Mouse (Mus musculus) ES-E14 (cell line): ENCODE data around the gene Gm49322. TPM values are rescaled to one million over a fixed set of nuclear protein-coding genes. Genes with fewer than 3 reads are reported as not detected.
A peak's percentile ranks its signal among the peaks of the same experiment; 100 is the strongest.

Experiments used
- DNase-seq: peaks from one replicate; pipeline ENCODE4 v3.0.0-alpha.2; 2013; ENCODE audit warnings: low read depth, low spot score
- H3K27ac ChIP-seq: 2 replicates; pipeline ENCODE4 v1.5.1; 2012; ENCODE audit warnings: low read depth, mild to moderate bottlenecking, low read length, moderate library complexity, mixed read lengths; ENCODE audit not compliant: poor library complexity, insufficient read depth, severe bottlenecking
- H3K36me3 ChIP-seq: 2 replicates; pipeline ENCODE4 v1.6.1; 2012; ENCODE audit warnings: mild to moderate bottlenecking, low read length, moderate library complexity, mixed read lengths; ENCODE audit not compliant: control insufficient read depth, poor library complexity, insufficient read depth, severe bottlenecking
- H3K4me1 ChIP-seq, 2 experiments: fragments of 150-350 bp in 1 of 2; sonication (generic) in 1 of 2; 2 replicates each; pipeline ENCODE4 v1.6.1; 2012; ENCODE audit warnings: low read length in 2 of 2, mild to moderate bottlenecking in 1 of 2, mixed read lengths in 1 of 2; ENCODE audit not compliant: control insufficient read depth in 2 of 2, insufficient read depth in 2 of 2, poor library complexity in 1 of 2
- H3K4me3 ChIP-seq, 2 experiments: fragments of 150-350 bp in 1 of 2; sonication (generic) in 1 of 2; 2 replicates each; pipeline ENCODE4 v1.5.1; 2012; ENCODE audit warnings: low read length in 2 of 2, low read depth in 1 of 2, mild to moderate bottlenecking in 1 of 2, mixed read lengths in 1 of 2; ENCODE audit not compliant: insufficient read depth in 1 of 2, poor library complexity in 1 of 2, severe bottlenecking in 1 of 2
- H3K9ac ChIP-seq: 2 replicates; pipeline ENCODE4 v1.6.1; 2012; ENCODE audit warnings: low read depth, mild to moderate bottlenecking, low read length, mixed read lengths; ENCODE audit not compliant: poor library complexity, insufficient read depth, severe bottlenecking
- H3K9me3 ChIP-seq: fragments of 150-350 bp; sonication (generic); 2 replicates; pipeline ENCODE4 v1.6.1; 2012; ENCODE audit warnings: low read depth, mild to moderate bottlenecking, low read length; ENCODE audit not compliant: control insufficient read depth, insufficient read depth
- CHD2 ChIP-seq: IDR thresholded peaks from 2 replicates; pipeline ENCODE4 v1.6.1; 2014; ENCODE audit warnings: mild to moderate bottlenecking, low read depth, low read length, inconsistent platforms
- HCFC1 ChIP-seq: IDR thresholded peaks from 2 replicates; pipeline ENCODE4 v1.6.1; 2012; ENCODE audit warnings: low read length, inconsistent platforms, borderline replicate concordance; ENCODE audit not compliant: insufficient read depth
- MAFK ChIP-seq: IDR thresholded peaks from 2 replicates; pipeline ENCODE4 v1.6.1; 2014; ENCODE audit warnings: mild to moderate bottlenecking, low read depth, low read length, inconsistent platforms; ENCODE audit not compliant: insufficient read depth
- ZC3H11A ChIP-seq: IDR thresholded peaks from 2 replicates; pipeline ENCODE4 v1.6.1; 2012; ENCODE audit warnings: low read depth, mild to moderate bottlenecking, inconsistent platforms, low read length, borderline replicate concordance
- ZNF384 ChIP-seq: IDR thresholded peaks from 2 replicates; pipeline ENCODE4 v1.6.1; 2012; ENCODE audit warnings: low read depth, low read length, inconsistent platforms
- in situ Hi-C, 2 experiments: fragments of 600-800 bp; cut with MboI; formaldehyde crosslinking; loops; one replicate each; pipeline ENCODE4 v1.15.1; 2025; ENCODE audit warnings: low sequenced_read_pairs in 2 of 2, inconsistent platforms in 1 of 2; ENCODE audit not compliant: unreplicated experiment in 2 of 2
- total RNA-seq: library from RNA; depleted of rRNA; stranded (reverse); fragments of 300-350 nt; gene quantifications from 2 replicates; pipeline ENCODE4 v1.2.3, GENCODE M21; 2012

The Gm49322 gene
- total RNA-seq, 1 experiment = 8.4 TPM

GRCm38 (mm10) chr10:80574896-80575295 is 30.9 kb upstream of the Gm49322 start:
- in situ Hi-C loops = no loop called here
- Histone ChIP-seq H3K9ac (peak overlapping the region; percentile 95; the same call in 1 of the 2 replicates), H3K4me1 (peaks cover 7 to 50% of the 10 kb centered on the region in 2 experiments), H3K9me3 (no peaks in the 10 kb centered on the region), H3K36me3 (0 out of 2 replicates have a peak, but pooled peaks cover 2% of the 10 kb centered on the region), H3K27ac (no peak overlapping the region), H3K4me3 (peak overlapping the region in 1 of 2 experiments; percentile 96; a peak in 2 of 4 replicates)
- no peak for TF ChIP-seq HCFC1
- no peak for TF ChIP-seq ZNF384
- TF ChIP-seq ZC3H11A = no peak
- TF ChIP-seq MAFK = no peak
- TF ChIP-seq CHD2 = no peak
- no peak for DNase-seq

- in situ Hi-C loops = no loop called here
- Histone ChIP-seq H3K36me3 (0 out of 2 replicates have a peak, but pooled peaks cover 2% of the 10 kb centered on the region), H3K4me3 (peak overlapping the region; percentile 96), H3K9ac (peak overlapping the region; percentile 95), H3K9me3 (no peaks in the 10 kb centered on the region), H3K4me1 (peaks cover 7 to 41% of the 10 kb centered on the region in 2 experiments), H3K27ac (peak overlapping the region; percentile 83; the same call in 1 of the 2 replicates)
- TF ChIP-seq ZNF384 = no peak
- no peak for DNase-seq
Observed at GRCm38 (mm10) chr10:80575925-80576324, 29.9 kb upstream of the Gm49322 start.

- TF ChIP-seq MAFK = no peak
- TF ChIP-seq ZC3H11A = no peak
- no peak for TF ChIP-seq ZNF384
- no peak for TF ChIP-seq CHD2
- no peak for TF ChIP-seq HCFC1
- in situ Hi-C loops = no loop called here
- Histone ChIP-seq H3K4me1 (peaks cover 6 to 36% of the 10 kb centered on the region in 2 experiments), H3K27ac (peak overlapping the region; percentile 83), H3K9me3 (no peaks in the 10 kb centered on the region), H3K4me3 (peak overlapping the region; percentile 96), H3K36me3 (0 out of 2 replicates have a peak, but pooled peaks cover 2% of the 10 kb centered on the region), H3K9ac (peak overlapping the region; percentile 95)
- no peak for DNase-seq
Observed at GRCm38 (mm10) chr10:80576351-80577194, 29.2 kb upstream of the Gm49322 start.

- Histone ChIP-seq H3K9me3 (no peaks in the 10 kb centered on the region), H3K4me3 (peak within 1 kb of the TSS; percentile 96), H3K36me3 (peaks cover 2% of the 10 kb centered on the region; the same call in 1 of the 2 replicates), H3K4me1 (peaks cover 4 to 30% of the 10 kb centered on the region in 2 experiments; a peak in 3 of 4 replicates), H3K9ac (peak within 1 kb of the TSS; percentile 95), H3K27ac (peak within 1 kb of the TSS; percentile 83)
- in situ Hi-C loops = no loop called here
- DNase-seq = peak; percentile 89
- TF ChIP-seq ZNF384 (no peak), ZC3H11A (no peak), CHD2 (no peak), HCFC1 (0 out of 2 replicates have a peak, but pooled peaks have one; percentile 20), MAFK (no peak)
Observed at GRCm38 (mm10) chr10:80577195-80578130, 28.4 kb upstream of the Gm49322 start, which contains the start of gene Klf16. Gene Klf16, minus strand, starts transcription at chr10:80577321.
